Mouse (Mus musculus) midbrain, embryonic 13.5 days (tissue): ENCODE data around the gene Taar2. TPM values are rescaled to one million over a fixed set of nuclear protein-coding genes. Genes with fewer than 3 reads are reported as not detected.

ENCODE experiments used
- polyA plus RNA-seq: library from polyadenylated mRNA; unstranded; fragments of >200 nt; fragmentation: Nextera tagmentation; extraction: Ambion mirVana; gene quantifications from 2 replicates; pipeline ENCODE4 v1.2.1, GENCODE M21; 2015

The Taar2 gene
- polyA plus RNA-seq, 1 experiment from 2014 or later: not detected

Other genes with a start within 250 kb of the Taar2 start
- 113 and 114 TPM in 2 replicates for gene Rps12, start 151.3 kb upstream of the Taar2 start, polyA plus RNA-seq
- 15.3 and 20.6 TPM in 2 replicates for gene Slc18b1, start 141.6 kb upstream of the Taar2 start, polyA plus RNA-seq
- not detected in 2 replicates for gene Vnn3, start 87.1 kb upstream of the Taar2 start, polyA plus RNA-seq
- gene Vnn1, start 43.9 kb upstream of the Taar2 start, polyA plus RNA-seq: 0.19 and 0.21 TPM in 2 replicates
- not detected in 2 replicates for gene Taar1, start 18.2 kb upstream of the Taar2 start, polyA plus RNA-seq
- not detected in 2 replicates for gene Taar3, start 11.0 kb downstream of the Taar2 start, polyA plus RNA-seq
- not detected in 2 replicates for gene Taar4, start 21.9 kb downstream of the Taar2 start, polyA plus RNA-seq
- gene Taar5, start 32.1 kb downstream of the Taar2 start, polyA plus RNA-seq: not detected in 2 replicates
- gene Taar6, start 47.1 kb downstream of the Taar2 start, polyA plus RNA-seq: not detected in 2 replicates
- gene Taar7a, start 54.9 kb downstream of the Taar2 start, polyA plus RNA-seq: not detected in 2 replicates
- gene Taar7b, start 61.4 kb downstream of the Taar2 start, polyA plus RNA-seq: not detected in 2 replicates
- gene Taar7d, start 88.7 kb downstream of the Taar2 start, polyA plus RNA-seq: not detected in 2 replicates
- not detected in 2 replicates for gene Taar7e, start 99.0 kb downstream of the Taar2 start, polyA plus RNA-seq
- not detected in 2 replicates for gene Taar7f, start 110.9 kb downstream of the Taar2 start, polyA plus RNA-seq
- gene Taar8a, start 137.9 kb downstream of the Taar2 start, polyA plus RNA-seq: not detected in 2 replicates
- not detected in 2 replicates for gene Taar8b, start 153.7 kb downstream of the Taar2 start, polyA plus RNA-seq
- not detected in 2 replicates for gene Taar8c, start 163.3 kb downstream of the Taar2 start, polyA plus RNA-seq
- not detected in 2 replicates for gene Taar9, start 171.0 kb downstream of the Taar2 start, polyA plus RNA-seq
- 220 and 254 TPM in 2 replicates for gene Stx7, start 210.7 kb downstream of the Taar2 start, polyA plus RNA-seq